In genomic region chr14:34310234-34310965, GRCm38 (mm10) we compare ENCODE assay signal across 8 mouse cellular contexts. TPM values are rescaled to one million over a fixed set of nuclear protein-coding genes. Genes with fewer than 3 reads are reported as not detected.
DNase-seq lines count a peak whose midpoint lies in the region; ATAC-seq lines count a peak whose summit lies in the region.

TSS of gene Shld2 (minus strand) at chr14:34310493.
TSS of gene Glud1 (plus strand) at chr14:34310727.

- peak; percentile 93 for DNase-seq in adipocyte (ENCODE audit: low spot score)
- DNase-seq in embryo, embryonic 10 days (ENCODE audit: low spot score) = peak; percentile 97
- peak; percentile 97 for DNase-seq in gastrocnemius, postnatal 14 days
- DNase-seq in left cerebral cortex, postnatal 10 days (ENCODE audit: extremely low spot score in 1 of 2, low spot score in 2 of 2) = peak; percentile 90 to 97
- DNase-seq in right cerebral cortex, postnatal 25 days = peak; percentile 93
- peak; percentile 95 to 96 for DNase-seq in urinary bladder, postnatal 4 days (ENCODE audit: low spot score in 2 of 2)

- ATAC-seq in inflammation-experienced regulatory T-cells, adult 6 months = peak; percentile 83
- peak; percentile 87 for ATAC-seq in megakaryocyte-erythroid progenitor cell, adult 5-6 weeks (replicated peaks; ENCODE audit: low FRiP score, low TSS enrichment, poor library complexity, severe bottlenecking)

- intact Hi-C loops in gastrocnemius, postnatal 14 days (cut with DNase I; ENCODE audit: low total_unique reads) = no loop called here
- intact Hi-C loops in left cerebral cortex, postnatal 10 days (cut with DNase I) = no loop called here

RNA-seq across cellular contexts. Expression of gene Shld2, which starts in this region (rescaled TPM):
- total RNA-seq in gastrocnemius, postnatal 14 days (2021) = 1 to 10 TPM; 6.8 to 7.0 TPM
- 10 to 100 TPM in 1 of 3 experiments, 1 to 10 TPM in 2; 6.5 to 11.2 (median 9.5) TPM for polyA plus RNA-seq in inflammation-experienced regulatory T-cells, adult 6 months (2017; shearing (Covaris generic))
- 10 to 100 TPM; 10.4 to 11.3 TPM for total RNA-seq in left cerebral cortex, postnatal 10 days (2021)
- total RNA-seq in megakaryocyte-erythroid progenitor cell, adult 5-6 weeks (2014; fragmentation: Nextera tagmentation) = 8.0 and 9.1 TPM in 2 replicates
- 17.1 and 18.0 TPM in 2 replicates for total RNA-seq in megakaryocyte-erythroid progenitor cell, adult 5-6 weeks (2017)

RNA-seq across cellular contexts. Expression of gene Glud1, which starts in this region (rescaled TPM):
- 100 to 1,000 TPM; 110 to 129 TPM for total RNA-seq in gastrocnemius, postnatal 14 days (2021)
- polyA plus RNA-seq in inflammation-experienced regulatory T-cells, adult 6 months (2017; shearing (Covaris generic)) = 10 to 100 TPM; 31.7 to 40.9 (median 36.1) TPM
- total RNA-seq in left cerebral cortex, postnatal 10 days (2021) = 100 to 1,000 TPM; 339 to 352 TPM
- 38.5 and 40.5 TPM in 2 replicates for total RNA-seq in megakaryocyte-erythroid progenitor cell, adult 5-6 weeks (2014; fragmentation: Nextera tagmentation)
- total RNA-seq in megakaryocyte-erythroid progenitor cell, adult 5-6 weeks (2017) = 34.3 and 37.8 TPM in 2 replicates

Comparison
In these comparisons a context has a peak if more than half of its experiments do, and no peak if none do; other contexts are left out.
1. Peak in every context shown above with its lines: DNase-seq and ATAC-seq.